Mouse (Mus musculus): ENCODE data around the gene Slc23a2. TPM values are rescaled to one million over a fixed set of nuclear protein-coding genes. Genes with fewer than 3 reads are reported as not detected.

The Slc23a2 gene
- polyA plus RNA-seq, 1 experiment from 2014 or later: 4.1 TPM

DNA sequence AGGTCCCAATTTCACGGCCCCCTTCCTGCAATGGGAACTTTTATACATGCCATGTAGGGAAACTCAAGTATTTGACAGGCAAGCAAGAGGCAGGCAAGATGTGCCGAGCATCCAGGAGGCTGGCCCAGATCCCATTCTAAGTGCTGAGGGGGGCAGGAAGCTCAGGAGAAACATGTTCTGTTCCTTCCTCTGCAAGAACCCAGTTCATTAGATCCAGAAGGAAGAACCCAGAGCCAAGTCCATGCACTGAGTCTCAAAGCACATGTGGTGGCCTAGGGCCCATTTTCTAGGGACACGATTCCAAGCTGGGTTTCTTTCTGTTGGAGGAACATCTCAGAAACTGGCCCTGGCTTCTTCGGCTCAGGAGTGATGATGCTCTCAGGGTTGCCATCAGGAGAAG, 139.5 kb downstream of the Slc23a2 start:
- H3K36me3 ChIP-seq (ENCODE audit: control insufficient read depth, insufficient read depth): no peaks in the 10 kb centered on the region

DNA sequence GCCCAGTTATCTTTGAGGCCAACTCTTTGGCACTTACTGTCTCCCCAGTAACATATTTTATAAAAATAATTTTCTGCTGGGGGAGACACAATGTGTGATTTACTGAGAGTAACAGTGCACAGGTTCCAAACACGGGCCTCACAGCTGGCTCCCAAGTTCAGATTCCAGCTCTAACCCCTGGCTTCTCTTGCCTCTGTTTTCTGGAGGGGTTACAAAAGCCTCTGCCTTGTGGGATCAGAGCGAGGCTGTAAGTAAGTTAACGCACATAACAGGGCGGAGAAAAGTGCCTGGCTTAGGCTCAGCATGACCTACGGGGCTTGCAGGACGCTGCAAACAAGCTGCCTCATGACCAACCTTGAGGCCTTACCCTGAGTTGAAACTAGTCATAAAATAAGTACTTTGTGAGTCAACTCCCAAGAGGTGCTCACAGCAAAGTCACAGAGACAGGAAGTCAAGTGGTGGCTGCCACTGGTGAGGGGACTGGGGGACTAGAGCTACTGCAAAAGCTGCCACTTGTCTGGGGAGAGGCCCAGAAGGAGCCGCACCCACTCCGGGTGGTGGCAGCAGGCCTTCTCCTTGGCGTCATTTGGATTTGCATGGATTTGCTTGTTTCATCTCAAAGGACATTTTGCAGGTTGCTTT, 140.3 kb downstream of the Slc23a2 start:
- Histone ChIP-seq H3K9me3 (replicated peaks; ENCODE audit: control insufficient read depth, low read length) (no peaks in the 10 kb centered on the region), H3K9ac (ENCODE audit: low read depth, low read length) (no peak overlapping the region), H3K36me3 (ENCODE audit: control insufficient read depth, insufficient read depth) (no peaks in the 10 kb centered on the region), H3K4me1 (ENCODE audit: control insufficient read depth, low read depth, low read length) (no peaks in the 10 kb centered on the region), H3K27ac (ENCODE audit: low read length) (no peak overlapping the region), H3K27me3 (ENCODE audit: control insufficient read depth, insufficient read depth, low read depth, low read length) (no peaks in the 10 kb centered on the region), H3K4me2 (ENCODE audit: low read depth, low read length) (no peak overlapping the region), H3K4me3 (ENCODE audit: low read depth, low read length) (no peak overlapping the region)
- no peak for ATAC-seq (ENCODE audit: low read depth)
- WGBS (ENCODE audit: insufficient replicate concordance): 76% methylated on average over 9 of the region's 9 CpGs

More for the DNA sequence above, 139.5 kb downstream of the Slc23a2 start:
- ATAC-seq (ENCODE audit: low read depth): no peak
- H3K27ac ChIP-seq (ENCODE audit: low read length): no peak overlapping the region
- H3K9ac ChIP-seq (ENCODE audit: low read depth, low read length): no peak overlapping the region
- WGBS (ENCODE audit: insufficient replicate concordance): 69% methylated on average over 4 of the region's 4 CpGs
- H3K4me3 ChIP-seq (ENCODE audit: low read depth, low read length): no peak overlapping the region
- no peaks in the 10 kb centered on the region for H3K9me3 ChIP-seq (replicated peaks; ENCODE audit: control insufficient read depth, low read length)
- H3K4me1 ChIP-seq (ENCODE audit: control insufficient read depth, low read depth, low read length): no peaks in the 10 kb centered on the region
- H3K27me3 ChIP-seq (ENCODE audit: control insufficient read depth, insufficient read depth, low read depth, low read length): no peaks in the 10 kb centered on the region
- H3K4me2 ChIP-seq (ENCODE audit: low read depth, low read length): no peak overlapping the region

- no peak for ATAC-seq (ENCODE audit: low read depth)
- H3K9me3 ChIP-seq (replicated peaks; ENCODE audit: control insufficient read depth, low read length): no peaks in the 10 kb centered on the region
- H3K4me1 ChIP-seq (ENCODE audit: control insufficient read depth, low read depth, low read length): no peaks in the 10 kb centered on the region
- WGBS (ENCODE audit: insufficient replicate concordance): 47% methylated on average over 5 of the region's 5 CpGs
- H3K27ac ChIP-seq (ENCODE audit: low read length): no peak overlapping the region
- H3K9ac ChIP-seq (ENCODE audit: low read depth, low read length): no peak overlapping the region
- no peak overlapping the region for H3K4me2 ChIP-seq (ENCODE audit: low read depth, low read length)
- no peaks in the 10 kb centered on the region for H3K27me3 ChIP-seq (ENCODE audit: control insufficient read depth, insufficient read depth, low read depth, low read length)
- no peak overlapping the region for H3K4me3 ChIP-seq (ENCODE audit: low read depth, low read length)
- H3K36me3 ChIP-seq (ENCODE audit: control insufficient read depth, insufficient read depth): no peaks in the 10 kb centered on the region
Observed at GRCm38 (mm10) chr2:132003916-132004315, 141.0 kb downstream of the Slc23a2 start.

Other genes with a start within 250 kb of the Slc23a2 start
- gene Prnp, start 235.2 kb downstream of the Slc23a2 start, polyA plus RNA-seq (2015; fragmentation: Nextera tagmentation; extraction: Ambion mirVana): 27.7 and 29.3 TPM in 2 replicates
- not detected in 2 replicates for gene Prn, start 235.2 kb downstream of the Slc23a2 start, polyA plus RNA-seq (2015; fragmentation: Nextera tagmentation; extraction: Ambion mirVana)
- gene Prnd, start 194.2 kb downstream of the Slc23a2 start, polyA plus RNA-seq (2015; fragmentation: Nextera tagmentation; extraction: Ambion mirVana): 0.25 and 0.54 TPM in 2 replicates
- 2.5 and 3.7 TPM in 2 replicates for gene Rassf2, start 114.8 kb downstream of the Slc23a2 start, polyA plus RNA-seq (2015; fragmentation: Nextera tagmentation; extraction: Ambion mirVana)
- 14.8 and 15.0 TPM in 2 replicates for gene Tmem230, start 102.7 kb upstream of the Slc23a2 start, polyA plus RNA-seq (2015; fragmentation: Nextera tagmentation; extraction: Ambion mirVana)
- gene Pcna, start 108.2 kb upstream of the Slc23a2 start, polyA plus RNA-seq (2015; fragmentation: Nextera tagmentation; extraction: Ambion mirVana): 202 and 255 TPM in 2 replicates
- gene Cds2, start 118.0 kb upstream of the Slc23a2 start, polyA plus RNA-seq (2015; fragmentation: Nextera tagmentation; extraction: Ambion mirVana): 8.2 and 9.0 TPM in 2 replicates
- 0.06 TPM in 2 replicates for gene Prokr2, start 240.3 kb upstream of the Slc23a2 start, polyA plus RNA-seq (2015; fragmentation: Nextera tagmentation; extraction: Ambion mirVana)

All from liver, embryonic 16.5 days (tissue).